Mouse (Mus musculus) hindbrain, embryonic 10.5 days (tissue): Measurements from ENCODE around the gene Olfr1424. TPM values are rescaled to one million over a fixed set of nuclear protein-coding genes. Genes with fewer than 3 reads are reported as not detected.

Source experiments
- DNase-seq: peaks from one replicate; pipeline ENCODE4 v3.0.0-alpha.2; 2017; ENCODE audit warnings: low spot score
- H3K27ac ChIP-seq: fragments of 300-500 bp; sonication (generic); 2 replicates; pipeline ENCODE4 v1.5.1; 2016; ENCODE audit warnings: mild to moderate bottlenecking, moderate library complexity
- H3K27me3 ChIP-seq: fragments of 300-500 bp; sonication (generic); 2 replicates; pipeline ENCODE4 v1.6.1; 2016; ENCODE audit warnings: mild to moderate bottlenecking; ENCODE audit not compliant: poor library complexity, insufficient read depth, severe bottlenecking
- H3K36me3 ChIP-seq: fragments of 300-500 bp; sonication (generic); 2 replicates; pipeline ENCODE4 v1.6.1; 2016; ENCODE audit warnings: mild to moderate bottlenecking, moderate library complexity
- H3K4me1 ChIP-seq: fragments of 300-500 bp; sonication (generic); replicated peaks from 2 replicates; pipeline ENCODE4 v1.6.1; 2016; ENCODE audit warnings: mild to moderate bottlenecking
- H3K4me3 ChIP-seq: fragments of 300-500 bp; sonication (generic); 2 replicates; pipeline ENCODE4 v1.5.1; 2016; ENCODE audit warnings: mild to moderate bottlenecking, moderate library complexity
- H3K9me3 ChIP-seq: fragments of 300-500 bp; sonication (generic); 2 replicates; pipeline ENCODE4 v1.6.1; 2016; ENCODE audit warnings: mild to moderate bottlenecking, moderate library complexity
- WGBS: fragments of 180-500 bp; shearing (Covaris S2); methylation state at CpG from one replicate; pipeline ENCODE4 v1.1.7; 2016; 5-methylcytosine and 5-hydroxymethylcytosine counted together
- polyA plus RNA-seq: library from polyadenylated mRNA; unstranded; fragments of >200 nt; fragmentation: Nextera tagmentation; extraction: Ambion mirVana; gene quantifications from 2 replicates; pipeline ENCODE4 v1.2.1, GENCODE M21; 2016

The Olfr1424 gene
- polyA plus RNA-seq, 1 experiment from 2014 or later, result not detected

GRCm38 (mm10) chr19:12015708-12016107 is 46.8 kb downstream of the Olfr1424 start:
- DNase-seq, result no peak
- Histone ChIP-seq H3K27ac (no peak overlapping the region), H3K4me1 (peaks cover 6% of the 10 kb centered on the region), H3K36me3 (no peaks in the 10 kb centered on the region), H3K27me3 (no peaks in the 10 kb centered on the region), H3K9me3 (no peaks in the 10 kb centered on the region), H3K4me3 (no peak overlapping the region)
- WGBS, result 70% methylated on average over 8 of the region's 8 CpGs

GRCm38 (mm10) chr19:12013228-12013627 is 49.3 kb downstream of the Olfr1424 start:
- no peaks in the 10 kb centered on the region for H3K36me3 ChIP-seq
- H3K27ac ChIP-seq, result peak overlapping the region; percentile 84
- H3K9me3 ChIP-seq, result no peaks in the 10 kb centered on the region
- peaks cover 7% of the 10 kb centered on the region; the same call in 1 of the 2 replicates for H3K4me1 ChIP-seq
- under 1% methylated on average over 9 of the region's 12 CpGs for WGBS
- DNase-seq, result peak; percentile 47
- H3K4me3 ChIP-seq, result peak overlapping the region; percentile 69
- no peaks in the 10 kb centered on the region for H3K27me3 ChIP-seq

GRCm38 (mm10) chr19:12012615-12013014 is 49.9 kb downstream of the Olfr1424 start:
- no peak for DNase-seq
- Histone ChIP-seq H3K4me1 (peaks cover 13% of the 10 kb centered on the region), H3K27me3 (no peaks in the 10 kb centered on the region), H3K36me3 (no peaks in the 10 kb centered on the region), H3K27ac (peak overlapping the region; percentile 84), H3K4me3 (peak overlapping the region; percentile 69), H3K9me3 (no peaks in the 10 kb centered on the region)
- WGBS, result 1% methylated on average over 10 of the region's 10 CpGs

GRCm38 (mm10) chr19:12011560-12012556 is 50.6 kb downstream of the Olfr1424 start:
- H3K36me3 ChIP-seq, result no peaks in the 10 kb centered on the region
- peak overlapping the region; percentile 69 for H3K4me3 ChIP-seq
- no peaks in the 10 kb centered on the region for H3K9me3 ChIP-seq
- peak overlapping the region; percentile 95; the same call in 1 of the 2 replicates for H3K27ac ChIP-seq
- no peaks in the 10 kb centered on the region; the same call in 1 of the 2 replicates for H3K27me3 ChIP-seq
- peaks cover 20% of the 10 kb centered on the region for H3K4me1 ChIP-seq
- under 1% methylated on average over 49 of the region's 49 CpGs for WGBS
- peak; percentile 96 for DNase-seq

GRCm38 (mm10) chr19:12010916-12011559 is 51.4 kb downstream of the Olfr1424 start:
- H3K27me3 ChIP-seq, result no peaks in the 10 kb centered on the region; the same call in 1 of the 2 replicates
- WGBS, result under 1% methylated on average over 26 of the region's 26 CpGs
- H3K27ac ChIP-seq, result peak overlapping the region; percentile 95
- H3K36me3 ChIP-seq, result no peaks in the 10 kb centered on the region
- DNase-seq, result peak; percentile 72
- H3K9me3 ChIP-seq, result no peaks in the 10 kb centered on the region
- H3K4me3 ChIP-seq, result peak overlapping the region; percentile 69
- peaks cover 25% of the 10 kb centered on the region for H3K4me1 ChIP-seq

- peak overlapping the region; percentile 95 for H3K27ac ChIP-seq
- peak overlapping the region; percentile 69 for H3K4me3 ChIP-seq
- no peaks in the 10 kb centered on the region; the same call in 1 of the 2 replicates for H3K27me3 ChIP-seq
- peaks cover 25% of the 10 kb centered on the region for H3K4me1 ChIP-seq
- H3K36me3 ChIP-seq, result no peaks in the 10 kb centered on the region
- H3K9me3 ChIP-seq, result no peaks in the 10 kb centered on the region
- DNase-seq, result peak; percentile 87
- under 1% methylated on average over 24 of the region's 24 CpGs for WGBS
Observed at GRCm38 (mm10) chr19:12010281-12010771, 52.2 kb downstream of the Olfr1424 start.

- Histone ChIP-seq H3K36me3 (no peaks in the 10 kb centered on the region), H3K4me3 (peak overlapping the region; percentile 69), H3K9me3 (no peaks in the 10 kb centered on the region), H3K4me1 (peaks cover 27% of the 10 kb centered on the region), H3K27me3 (no peaks in the 10 kb centered on the region; the same call in 1 of the 2 replicates), H3K27ac (peak overlapping the region; percentile 95)
- WGBS, result under 1% methylated on average over 24 of the region's 24 CpGs
- peak; percentile 83 for DNase-seq
Observed at GRCm38 (mm10) chr19:12009501-12010280, 52.8 kb downstream of the Olfr1424 start.

Other genes with a start within 250 kb of the Olfr1424 start
- gene Stx3, start 243.3 kb downstream of the Olfr1424 start, polyA plus RNA-seq, result 5.8 and 8.7 TPM in 2 replicates
- gene Olfr1417, start 223.5 kb downstream of the Olfr1424 start, polyA plus RNA-seq, result not detected in 2 replicates
- gene Olfr1418, start 201.6 kb downstream of the Olfr1424 start, polyA plus RNA-seq, result not detected in 2 replicates
- gene Olfr1419, start 187.6 kb downstream of the Olfr1424 start, polyA plus RNA-seq, result not detected in 2 replicates
- 0.07 TPM in 1 of 2 replicates, not detected in the other for gene Olfr1420, start 176.1 kb downstream of the Olfr1424 start, polyA plus RNA-seq
- gene Patl1, start 150.3 kb downstream of the Olfr1424 start, polyA plus RNA-seq, result 22.2 and 23.7 TPM in 2 replicates
- 2.9 and 3.1 TPM in 2 replicates for gene Osbp, start 96.7 kb downstream of the Olfr1424 start, polyA plus RNA-seq
- 0.03 and 0.04 TPM in 2 replicates for gene Olfr1423, start 21.4 kb downstream of the Olfr1424 start, polyA plus RNA-seq
- not detected in 2 replicates for gene Olfr1425, start 15.0 kb upstream of the Olfr1424 start, polyA plus RNA-seq
- not detected in 2 replicates for gene Olfr1426, start 29.3 kb upstream of the Olfr1424 start, polyA plus RNA-seq
- not detected in 2 replicates for gene Olfr1427, start 40.7 kb upstream of the Olfr1424 start, polyA plus RNA-seq
- not detected in 2 replicates for gene Olfr1428, start 53.2 kb upstream of the Olfr1424 start, polyA plus RNA-seq
- not detected in 2 replicates for gene Olfr76, start 60.5 kb upstream of the Olfr1424 start, polyA plus RNA-seq
- gene Olfr1555-ps1, start 107.4 kb upstream of the Olfr1424 start, polyA plus RNA-seq, result not detected in 2 replicates
- gene Olfr1431, start 138.0 kb upstream of the Olfr1424 start, polyA plus RNA-seq, result not detected in 2 replicates
- gene Olfr1432, start 169.9 kb upstream of the Olfr1424 start, polyA plus RNA-seq, result not detected in 2 replicates
- gene Olfr262, start 179.0 kb upstream of the Olfr1424 start, polyA plus RNA-seq, result not detected in 2 replicates
- gene Olfr235, start 198.3 kb upstream of the Olfr1424 start, polyA plus RNA-seq, result not detected in 2 replicates
- not detected in 2 replicates for gene Olfr1434, start 217.2 kb upstream of the Olfr1424 start, polyA plus RNA-seq
- not detected in 2 replicates for gene Olfr1436, start 236.4 kb upstream of the Olfr1424 start, polyA plus RNA-seq